Mouse (Mus musculus) adrenal gland, adult 8-10 months (tissue): ENCODE measurements around the gene Gm48551. TPM values are rescaled to one million over a fixed set of nuclear protein-coding genes. Genes with fewer than 3 reads are reported as not detected.
A peak's percentile ranks its signal among the peaks of the same experiment; 100 is the strongest.

Experiments used
- DNase-seq: peaks from one replicate; pipeline ENCODE4 v3.0.0; 2022
- total RNA-seq, 4 experiments: library from RNA; stranded (reverse); gene quantifications; 2 replicates each; pipeline ENCODE4 v1.2.4; 2022

Gm48551 gene
- 1 to 10 TPM in 2 of 4 experiments, under 1 TPM in 2; 0.65 to 2.9 (median 1.0) TPM for total RNA-seq

- DNase-seq, result peak; percentile 98
Measured at GRCm38 (mm10) chr10:81383802-81384604, at the start of gene Gm48551, which contains the start of gene Dohh. Gm48551 (plus strand) TSS chr10:81384466. Dohh (plus strand) TSS chr10:81384428.

GRCm38 (mm10) chr10:81335393-81336340, 48.6 kb upstream of the Gm48551 start:
- DNase-seq, result no peak

GRCm38 (mm10) chr10:81336558-81336957, 47.7 kb upstream of the Gm48551 start:
- no peak for DNase-seq

GRCm38 (mm10) chr10:81340551-81341332, 43.5 kb upstream of the Gm48551 start:
- DNase-seq, result no peak

- no peak for DNase-seq
Measured at GRCm38 (mm10) chr10:81341333-81341949, 42.8 kb upstream of the Gm48551 start.

- no peak for DNase-seq
Measured at GRCm38 (mm10) chr10:81342686-81343505, 41.4 kb upstream of the Gm48551 start, which contains the start of gene Gipc3. Gipc3 (minus strand) TSS chr10:81343266.

- DNase-seq, result no peak
Measured at GRCm38 (mm10) chr10:81344421-81345161, 39.7 kb upstream of the Gm48551 start.

GRCm38 (mm10) chr10:81345162-81345534, 39.1 kb upstream of the Gm48551 start:
- DNase-seq, result no peak

GRCm38 (mm10) chr10:81346453-81347067, 37.7 kb upstream of the Gm48551 start:
- DNase-seq, result peak; percentile 80

- DNase-seq, result no peak
Measured at GRCm38 (mm10) chr10:81349146-81349545, 35.1 kb upstream of the Gm48551 start.

GRCm38 (mm10) chr10:81349961-81350350, 34.3 kb upstream of the Gm48551 start:
- no peak for DNase-seq

- peak; percentile 99 for DNase-seq
Measured at GRCm38 (mm10) chr10:81350351-81351063, 33.8 kb upstream of the Gm48551 start, which contains the start of gene Hmg20b. Hmg20b (minus strand) TSS chr10:81350480.

GRCm38 (mm10) chr10:81351678-81352291, 32.5 kb upstream of the Gm48551 start:
- no peak for DNase-seq

- DNase-seq, result no peak
Measured at GRCm38 (mm10) chr10:81354738-81355477, 29.4 kb upstream of the Gm48551 start.

- DNase-seq, result no peak
Measured at GRCm38 (mm10) chr10:81355533-81355932, 28.7 kb upstream of the Gm48551 start.

GRCm38 (mm10) chr10:81356352-81356990, 27.8 kb upstream of the Gm48551 start:
- no peak for DNase-seq
